Mouse (Mus musculus) spleen, adult 2 months (tissue): Measurements from ENCODE around the gene Mrpl38. TPM values are rescaled to one million over a fixed set of nuclear protein-coding genes. Genes with fewer than 3 reads are reported as not detected.

ENCODE experiments used
- DNase-seq, 2 experiments: peaks; one replicate each; pipeline versions ENCODE4 v3.0.0 to v3.0.0-alpha.2; 2012 to 2021; ENCODE audit warnings: low spot score in 2 of 2, low read depth in 1 of 2
- H3K27ac ChIP-seq: fragments of 200-500 bp; 2 replicates; pipeline ENCODE4 v1.5.1; 2012; ENCODE audit warnings: low read length, inconsistent platforms; ENCODE audit not compliant: insufficient read depth
- H3K27me3 ChIP-seq: fragments of 200-500 bp; 2 replicates; pipeline ENCODE4 v1.6.1; 2012; ENCODE audit warnings: mild to moderate bottlenecking, moderate library complexity, low read length, inconsistent platforms; ENCODE audit not compliant: control insufficient read depth, insufficient read depth
- H3K36me3 ChIP-seq: fragments of 200-500 bp; 2 replicates; pipeline ENCODE4 v1.6.1; 2012; ENCODE audit warnings: mild to moderate bottlenecking, low read length, inconsistent platforms; ENCODE audit not compliant: control insufficient read depth, insufficient read depth
- H3K4me1 ChIP-seq: fragments of 200-500 bp; 2 replicates; pipeline ENCODE4 v1.6.1; 2011; ENCODE audit warnings: inconsistent platforms; ENCODE audit not compliant: control insufficient read depth, insufficient read depth, insufficient read length
- H3K4me3 ChIP-seq: fragments of 200-500 bp; 2 replicates; pipeline ENCODE4 v1.5.1; 2011; ENCODE audit warnings: mild to moderate bottlenecking, inconsistent platforms; ENCODE audit not compliant: insufficient read depth, insufficient read length; ENCODE audit errors: extremely low read depth
- CTCF ChIP-seq: fragments of 200-500 bp; IDR thresholded peaks from 2 replicates; pipeline ENCODE4 v1.5.1; 2011; ENCODE audit warnings: mild to moderate bottlenecking, inconsistent platforms; ENCODE audit not compliant: insufficient read depth, insufficient read length, insufficient replicate concordance; ENCODE audit errors: extremely low read depth
- POLR2A ChIP-seq: fragments of 200-500 bp; IDR thresholded peaks from 2 replicates; pipeline ENCODE4 v1.6.1; 2011; ENCODE audit warnings: low read depth, low read length, inconsistent platforms
- whole genome bisulfite sequencing: fragments of 180-500 bp; shearing (Covaris S2); methylation state at CpG from one replicate; pipeline ENCODE4 v1.1.7; 2018; 5-methylcytosine and 5-hydroxymethylcytosine counted together
- polyA plus RNA-seq: library from polyadenylated mRNA; depleted of rRNA; stranded (reverse); fragments of >200 nt; gene quantifications from 2 replicates; pipeline ENCODE4 v1.2.3, GENCODE M21; 2012

Mrpl38 gene
- polyA plus RNA-seq, 1 experiment: 37.3 TPM

DNA sequence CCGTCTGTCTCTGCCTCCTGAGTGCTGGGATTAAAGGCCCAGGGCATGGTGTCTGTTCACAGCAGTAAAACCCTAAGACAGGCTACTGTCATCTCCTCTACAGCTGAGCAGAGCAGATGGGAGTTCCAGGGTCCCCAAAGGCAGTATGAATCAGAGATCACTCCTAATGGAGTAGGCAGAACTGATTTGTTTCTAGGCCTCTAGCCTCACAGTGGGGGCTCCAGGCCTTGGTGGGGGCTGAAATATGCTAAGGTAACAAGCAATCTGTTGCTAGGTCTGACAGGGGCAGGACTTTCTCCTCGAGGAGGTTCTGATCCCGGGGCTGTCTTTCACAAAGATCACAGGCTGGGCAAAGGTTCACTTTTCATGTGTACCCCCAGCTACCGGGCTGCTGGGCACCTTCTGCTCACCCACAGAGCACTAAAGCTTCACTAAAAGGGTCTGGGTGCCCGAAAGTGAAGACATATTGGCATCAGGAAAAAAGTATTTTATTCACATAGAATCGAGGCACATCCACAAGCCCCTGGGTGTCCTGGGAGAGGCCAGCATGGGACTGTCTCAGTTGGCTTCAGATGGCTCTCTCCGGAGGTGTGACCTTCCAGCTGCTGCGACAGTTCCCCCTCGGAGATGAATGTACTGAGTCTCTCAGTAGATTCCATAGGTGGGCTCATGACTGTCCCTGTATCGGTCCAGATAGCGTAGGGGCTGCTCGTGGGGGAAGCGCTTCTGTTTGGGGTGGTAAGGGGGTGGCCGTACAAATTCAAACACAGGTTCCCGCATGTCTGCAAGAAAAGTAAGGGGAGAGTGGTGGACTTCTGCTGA is 7.1 kb downstream of the Mrpl38 start:
- H3K36me3 ChIP-seq: peaks cover 14% of the 10 kb centered on the region
- 78% methylated on average over 15 of the region's 15 CpGs for WGBS
- peak overlapping the region; percentile 94 for H3K27ac ChIP-seq
- H3K4me3 ChIP-seq: peak overlapping the region; percentile 67; the same call in 1 of the 2 replicates
- no peaks in the 10 kb centered on the region for H3K27me3 ChIP-seq
- H3K4me1 ChIP-seq: peaks cover 7% of the 10 kb centered on the region; the same call in 1 of the 2 replicates
- DNase-seq: no peak
- TF ChIP-seq POLR2A (no peak), CTCF (no peak)

- H3K36me3 ChIP-seq: peaks cover 23% of the 10 kb centered on the region
Measured at GRCm38 (mm10) chr11:116130488-116131205, 8.0 kb downstream of the Mrpl38 start, which contains the start of gene Trim65. Gene Trim65 (minus strand): TSS chr11:116131128.

DNA sequence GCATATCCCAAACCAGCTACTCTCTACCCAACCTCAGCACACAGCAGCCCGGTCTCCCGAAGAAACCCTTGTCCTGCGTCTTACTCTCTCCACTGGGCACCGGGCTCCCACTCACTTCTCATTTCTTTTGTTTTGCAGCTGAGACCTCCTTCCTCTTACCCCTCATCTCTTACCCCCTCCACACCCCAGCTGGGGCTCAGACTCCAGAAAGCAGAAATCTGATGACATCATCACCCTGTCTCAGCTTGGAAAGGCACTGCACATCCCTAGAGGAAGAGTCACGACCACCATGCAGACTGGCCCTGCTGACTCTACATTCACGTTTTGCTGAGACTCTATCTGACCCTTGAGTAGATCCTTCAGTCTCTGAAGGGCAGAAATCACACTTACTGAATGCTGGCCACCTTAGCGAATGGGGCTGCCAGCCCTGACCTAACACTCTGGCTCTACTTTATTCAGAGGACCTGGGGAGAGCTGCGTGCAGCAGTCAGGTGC is 8.6 kb downstream of the Mrpl38 start:
- no peak for TF ChIP-seq CTCF
- no peak for TF ChIP-seq POLR2A
- DNase-seq: no peak
- H3K4me1 ChIP-seq: peaks cover 7% of the 10 kb centered on the region; the same call in 1 of the 2 replicates

More at GRCm38 (mm10) chr11:116130488-116131205, 8.0 kb downstream of the Mrpl38 start, which contains the start of gene Trim65:
- Histone ChIP-seq H3K4me3 (peak within 1 kb of the TSS; percentile 67), H3K27me3 (no peaks in the 10 kb centered on the region), H3K4me1 (peaks cover 7% of the 10 kb centered on the region; the same call in 1 of the 2 replicates), H3K27ac (peak within 1 kb of the TSS; percentile 94)
- peak; percentile 88 for TF ChIP-seq POLR2A
- TF ChIP-seq CTCF: peak; percentile 70; the same call in 1 of the 2 replicates
- DNase-seq: peak; percentile 90
- under 1% methylated on average over 69 of the region's 69 CpGs for WGBS

GRCm38 (mm10) chr11:116129091-116129790 is 9.4 kb downstream of the Mrpl38 start:
- WGBS: 69% methylated on average over 9 of the region's 9 CpGs
- no peak overlapping the region; the same call in 1 of the 2 replicates for H3K4me3 ChIP-seq
- peaks cover 32% of the 10 kb centered on the region for H3K36me3 ChIP-seq
- H3K27me3 ChIP-seq: no peaks in the 10 kb centered on the region
- TF ChIP-seq CTCF: no peak
- TF ChIP-seq POLR2A: no peak
- H3K27ac ChIP-seq: 0 out of 2 replicates have a peak overlapping the region, but pooled peaks have one; percentile 4
- no peak for DNase-seq
- H3K4me1 ChIP-seq: peaks cover 7% of the 10 kb centered on the region; the same call in 1 of the 2 replicates

More for the DNA sequence above, 8.6 kb downstream of the Mrpl38 start:
- H3K36me3 ChIP-seq: peaks cover 28% of the 10 kb centered on the region
- peak overlapping the region; percentile 94 for H3K27ac ChIP-seq
- WGBS: 5% methylated on average over 8 of the region's 8 CpGs
- peak overlapping the region; percentile 67 for H3K4me3 ChIP-seq
- no peaks in the 10 kb centered on the region for H3K27me3 ChIP-seq

DNA sequence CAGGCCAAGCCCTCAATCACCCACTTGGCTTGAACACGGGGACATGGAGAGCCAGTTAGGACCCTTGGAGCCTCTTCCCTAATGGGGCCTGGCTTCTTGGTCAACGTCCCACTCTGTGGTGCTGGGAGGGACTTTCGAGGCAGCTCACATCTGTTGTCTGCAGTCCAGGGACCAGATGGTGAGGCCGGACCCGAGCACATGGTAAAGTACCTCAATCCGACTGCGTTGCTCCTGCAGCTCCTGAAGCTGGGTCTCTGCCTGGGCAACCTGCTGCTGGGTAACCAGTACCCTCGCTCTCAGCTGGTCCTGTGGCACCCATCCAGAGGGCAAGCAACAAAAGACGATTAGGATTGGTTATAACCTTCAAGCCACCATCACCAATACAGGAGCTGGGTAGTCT is 10.7 kb downstream of the Mrpl38 start:
- Histone ChIP-seq H3K36me3 (peaks cover 43% of the 10 kb centered on the region), H3K4me1 (peaks cover 7% of the 10 kb centered on the region; the same call in 1 of the 2 replicates), H3K27ac (no peak overlapping the region), H3K27me3 (no peaks in the 10 kb centered on the region), H3K4me3 (no peak overlapping the region)
- DNase-seq: no peak
- TF ChIP-seq POLR2A: no peak
- 85% methylated on average over 9 of the region's 9 CpGs for whole genome bisulfite sequencing
